Mouse (Mus musculus) kidney, embryonic 14.5 days (tissue): ENCODE data around the gene Gm42674. TPM values are rescaled to one million over a fixed set of nuclear protein-coding genes. Genes with fewer than 3 reads are reported as not detected.

Experiments
- ATAC-seq: fragments of 200-750 bp; cut with Nextera tagmentation; 2 replicates; pipeline ENCODE4 v1.8.0; 2017; ENCODE audit warnings: moderate number of reproducible peaks, mild to moderate bottlenecking, moderate TSS enrichment, moderate library complexity; ENCODE audit not compliant: low FRiP score, low TSS enrichment
- H3K27ac ChIP-seq: fragments of 300-500 bp; sonication (generic); 2 replicates; pipeline ENCODE4 v1.5.1; 2014; ENCODE audit warnings: low read depth, mild to moderate bottlenecking, low read length, moderate library complexity, mixed read lengths
- H3K27me3 ChIP-seq: fragments of 300-500 bp; sonication (generic); 2 replicates; pipeline ENCODE4 v1.6.1; 2014; ENCODE audit warnings: mild to moderate bottlenecking, low read length; ENCODE audit not compliant: control insufficient read depth, insufficient read depth
- H3K36me3 ChIP-seq: fragments of 300-500 bp; sonication (generic); 2 replicates; pipeline ENCODE4 v1.6.1; 2014; ENCODE audit warnings: low read length, mixed read lengths; ENCODE audit not compliant: control insufficient read depth, insufficient read depth
- H3K4me1 ChIP-seq: fragments of 300-500 bp; sonication (generic); 2 replicates; pipeline ENCODE4 v1.6.1; 2014; ENCODE audit warnings: low read length, mixed read lengths; ENCODE audit not compliant: control insufficient read depth, insufficient read depth
- H3K4me2 ChIP-seq: fragments of 300-500 bp; sonication (generic); replicated peaks from 2 replicates; pipeline ENCODE4 v1.6.1; 2014; ENCODE audit warnings: low read depth, mild to moderate bottlenecking, low read length
- H3K4me3 ChIP-seq: fragments of 300-500 bp; sonication (generic); 2 replicates; pipeline ENCODE4 v1.5.1; 2014; ENCODE audit warnings: mild to moderate bottlenecking, low read length
- H3K9ac ChIP-seq: fragments of 300-500 bp; sonication (generic); 2 replicates; pipeline ENCODE4 v1.6.1; 2014; ENCODE audit warnings: low read depth, mild to moderate bottlenecking, low read length, moderate library complexity
- H3K9me3 ChIP-seq: fragments of 300-500 bp; sonication (generic); 2 replicates; pipeline ENCODE4 v1.6.1; 2016; ENCODE audit warnings: low read length; ENCODE audit not compliant: control insufficient read depth
- WGBS: fragments of 180-500 bp; shearing (Covaris S2); extraction: QIAGEN DNeasy Blood & Tissue Kit; methylation state at CpG from one replicate; pipeline ENCODE4 v1.1.7; 2014; 5-methylcytosine and 5-hydroxymethylcytosine counted together
- polyA plus RNA-seq: library from polyadenylated mRNA; unstranded; fragments of >200 nt; fragmentation: Nextera tagmentation; extraction: Ambion mirVana; gene quantifications from 2 replicates; pipeline ENCODE4 v1.2.1, GENCODE M21; 2014

Gene Gm42674
- polyA plus RNA-seq, 1 experiment from 2014 or later: not detected

- ATAC-seq: peak; percentile 55; the same call in 1 of the 2 replicates
These were observed 21.8 kb downstream of the Gm42674 start for GRCm38 (mm10) chr3:90623435-90624071.

GRCm38 (mm10) chr3:90625496-90625895, 23.8 kb downstream of the Gm42674 start:
- H3K4me2 ChIP-seq: no peak overlapping the region
- H3K4me1 ChIP-seq: peaks cover 7% of the 10 kb centered on the region
- no peak for ATAC-seq
- no peak overlapping the region for H3K4me3 ChIP-seq
- 58% methylated on average over 5 of the region's 5 CpGs for WGBS
- no peak overlapping the region for H3K27ac ChIP-seq
- no peaks in the 10 kb centered on the region for H3K36me3 ChIP-seq
- H3K9me3 ChIP-seq: no peaks in the 10 kb centered on the region
- H3K27me3 ChIP-seq: no peaks in the 10 kb centered on the region
- no peak overlapping the region for H3K9ac ChIP-seq

More at GRCm38 (mm10) chr3:90623435-90624071, 21.8 kb downstream of the Gm42674 start:
- no peaks in the 10 kb centered on the region for H3K36me3 ChIP-seq
- H3K9ac ChIP-seq: peak overlapping the region; percentile 7; the same call in 1 of the 2 replicates
- peaks cover 7% of the 10 kb centered on the region for H3K4me1 ChIP-seq
- H3K4me3 ChIP-seq: no peak overlapping the region
- WGBS: 29% methylated on average over 2 of the region's 2 CpGs
- no peaks in the 10 kb centered on the region for H3K27me3 ChIP-seq
- H3K27ac ChIP-seq: no peak overlapping the region
- H3K9me3 ChIP-seq: no peaks in the 10 kb centered on the region
- no peak overlapping the region for H3K4me2 ChIP-seq

GRCm38 (mm10) chr3:90626266-90627021, 24.7 kb downstream of the Gm42674 start:
- Histone ChIP-seq H3K27me3 (no peaks in the 10 kb centered on the region), H3K27ac (no peak overlapping the region), H3K9ac (no peak overlapping the region), H3K36me3 (no peaks in the 10 kb centered on the region), H3K4me3 (no peak overlapping the region), H3K9me3 (no peaks in the 10 kb centered on the region), H3K4me2 (no peak overlapping the region), H3K4me1 (peaks cover 7% of the 10 kb centered on the region)
- 75% methylated on average over 9 of the region's 9 CpGs for WGBS
- no peak for ATAC-seq

- no peaks in the 10 kb centered on the region for H3K9me3 ChIP-seq
- no peak overlapping the region for H3K4me3 ChIP-seq
- H3K4me1 ChIP-seq: peaks cover 7% of the 10 kb centered on the region
- 93% methylated on average over 5 of the region's 5 CpGs for WGBS
- no peak overlapping the region for H3K27ac ChIP-seq
- H3K4me2 ChIP-seq: no peak overlapping the region
- no peak overlapping the region for H3K9ac ChIP-seq
- ATAC-seq: no peak
- H3K36me3 ChIP-seq: no peaks in the 10 kb centered on the region
- H3K27me3 ChIP-seq: no peaks in the 10 kb centered on the region
These were observed 25.7 kb downstream of the Gm42674 start for GRCm38 (mm10) chr3:90627366-90627765.

GRCm38 (mm10) chr3:90627807-90628206, 26.1 kb downstream of the Gm42674 start:
- no peak overlapping the region for H3K4me3 ChIP-seq
- no peaks in the 10 kb centered on the region for H3K36me3 ChIP-seq
- H3K4me2 ChIP-seq: no peak overlapping the region
- peak; percentile 56; the same call in 1 of the 2 replicates for ATAC-seq
- H3K4me1 ChIP-seq: peaks cover 7% of the 10 kb centered on the region
- no peaks in the 10 kb centered on the region for H3K27me3 ChIP-seq
- WGBS: 63% methylated on average over 4 of the region's 4 CpGs
- no peak overlapping the region for H3K9ac ChIP-seq
- no peak overlapping the region for H3K27ac ChIP-seq
- H3K9me3 ChIP-seq: no peaks in the 10 kb centered on the region

GRCm38 (mm10) chr3:90629298-90629697, 27.6 kb downstream of the Gm42674 start:
- ATAC-seq: peak; percentile 44; the same call in 1 of the 2 replicates
- no peaks in the 10 kb centered on the region for H3K4me1 ChIP-seq
- no peak overlapping the region for H3K4me3 ChIP-seq
- no peak overlapping the region for H3K9ac ChIP-seq
- no peaks in the 10 kb centered on the region for H3K27me3 ChIP-seq
- WGBS: 62% methylated on average over 2 of the region's 2 CpGs
- H3K27ac ChIP-seq: no peak overlapping the region
- no peaks in the 10 kb centered on the region for H3K9me3 ChIP-seq
- no peak overlapping the region for H3K4me2 ChIP-seq
- H3K36me3 ChIP-seq: no peaks in the 10 kb centered on the region

GRCm38 (mm10) chr3:90631984-90632383, 30.3 kb downstream of the Gm42674 start:
- 77% methylated on average over 2 of the region's 2 CpGs for WGBS
- Histone ChIP-seq H3K27ac (no peak overlapping the region), H3K36me3 (no peaks in the 10 kb centered on the region), H3K9me3 (no peaks in the 10 kb centered on the region), H3K27me3 (no peaks in the 10 kb centered on the region), H3K4me1 (no peaks in the 10 kb centered on the region), H3K4me2 (no peak overlapping the region), H3K9ac (no peak overlapping the region), H3K4me3 (no peak overlapping the region)
- no peak for ATAC-seq

GRCm38 (mm10) chr3:90638511-90639275, 37.0 kb downstream of the Gm42674 start:
- WGBS: 50% methylated on average over 1 of the region's 1 CpGs
- H3K9ac ChIP-seq: no peak overlapping the region
- no peaks in the 10 kb centered on the region for H3K36me3 ChIP-seq
- no peaks in the 10 kb centered on the region for H3K9me3 ChIP-seq
- no peaks in the 10 kb centered on the region for H3K4me1 ChIP-seq
- ATAC-seq: no peak
- H3K27me3 ChIP-seq: no peaks in the 10 kb centered on the region
- H3K4me2 ChIP-seq: no peak overlapping the region
- no peak overlapping the region for H3K4me3 ChIP-seq
- H3K27ac ChIP-seq: no peak overlapping the region
